Mouse (Mus musculus) stomach, embryonic 16.5 days (tissue): Measurements from ENCODE around the gene Btbd35f18. TPM values are rescaled to one million over a fixed set of nuclear protein-coding genes. Genes with fewer than 3 reads are reported as not detected.
"Not testable (repeated sequence)": the region's sequence is repeated elsewhere in the genome, so short reads cannot be mapped to it uniquely, and the experiment has no call there.

Experiments
- ATAC-seq: fragments of 200-750 bp; cut with Nextera tagmentation; 2 replicates; pipeline ENCODE4 v1.8.0; 2017; ENCODE audit warnings: moderate number of reproducible peaks, moderate TSS enrichment; ENCODE audit not compliant: insufficient read depth, low FRiP score
- H3K27ac ChIP-seq: fragments of 300-500 bp; sonication (generic); 2 replicates; pipeline ENCODE4 v1.5.1; 2014; ENCODE audit warnings: low read length
- H3K27me3 ChIP-seq: fragments of 300-500 bp; sonication (generic); 2 replicates; pipeline ENCODE4 v1.6.1; 2014; ENCODE audit warnings: low read length, control low read depth, mixed read lengths; ENCODE audit not compliant: control insufficient read depth, insufficient read depth
- H3K36me3 ChIP-seq: fragments of 300-500 bp; sonication (generic); 2 replicates; pipeline ENCODE4 v1.6.1; 2014; ENCODE audit warnings: low read length; ENCODE audit not compliant: control insufficient read depth, insufficient read depth
- H3K4me1 ChIP-seq: fragments of 300-500 bp; sonication (generic); 2 replicates; pipeline ENCODE4 v1.6.1; 2014; ENCODE audit warnings: low read length, control low read depth, mixed read lengths; ENCODE audit not compliant: control insufficient read depth, insufficient read depth
- H3K4me2 ChIP-seq: fragments of 300-500 bp; sonication (generic); 2 replicates; pipeline ENCODE4 v1.6.1; 2014; ENCODE audit warnings: low read depth, low read length, mixed read lengths
- H3K4me3 ChIP-seq: fragments of 300-500 bp; sonication (generic); replicated peaks from 2 replicates; pipeline ENCODE4 v1.5.1; 2014; ENCODE audit warnings: mild to moderate bottlenecking, low read length
- H3K9ac ChIP-seq: fragments of 300-500 bp; sonication (generic); 2 replicates; pipeline ENCODE4 v1.6.1; 2014; ENCODE audit warnings: low read length
- H3K9me3 ChIP-seq: fragments of 300-500 bp; sonication (generic); replicated peaks from 2 replicates; pipeline ENCODE4 v1.6.1; 2016; ENCODE audit warnings: low read length, control low read depth; ENCODE audit not compliant: control insufficient read depth
- whole genome bisulfite sequencing: fragments of 180-500 bp; shearing (Covaris S2); extraction: QIAGEN DNeasy Blood & Tissue Kit; methylation state at CpG from one replicate; pipeline ENCODE4 v1.1.7; 2014; 5-methylcytosine and 5-hydroxymethylcytosine counted together
- polyA plus RNA-seq: library from polyadenylated mRNA; unstranded; fragments of >200 nt; fragmentation: Nextera tagmentation; extraction: Ambion mirVana; gene quantifications from 2 replicates; pipeline ENCODE4 v1.2.1, GENCODE M21; 2015

The Btbd35f18 gene
- polyA plus RNA-seq: not detected in 2 replicates

GRCm38 (mm10) chrX:3699933-3700332 is at the start of gene Btbd35f18:
Btbd35f18 (plus strand) TSS chrX:3700233.
- H3K4me1 ChIP-seq, H3K9me3 ChIP-seq, ATAC-seq, H3K4me3 ChIP-seq, H3K36me3 ChIP-seq, H3K27me3 ChIP-seq, H3K27ac ChIP-seq, H3K9ac ChIP-seq, H3K4me2 ChIP-seq: not testable (repeated sequence)
- no CpG with 5 or more reads among the region's 3 CpGs for WGBS

Other genes with a start within 250 kb of the Btbd35f18 start
- not detected in 2 replicates for gene Btbd35f10, start 52.7 kb downstream of the Btbd35f18 start, polyA plus RNA-seq